Mouse (Mus musculus): ENCODE data around the gene Gm9922.

The Gm9922 gene

GRCm38 (mm10) chr14:101729237-101729971 lies at the start of gene Gm9922, which contains the start of gene Lmo7:
Gene Gm9922, minus strand, starts transcription at chr14:101729814.
Gene Lmo7, plus strand, starts transcription at chr14:101729957.
- DNase-seq: peak; percentile 66

GRCm38 (mm10) chr14:101778426-101778825 lies 48.8 kb upstream of the Gm9922 start:
- no peak for DNase-seq

GRCm38 (mm10) chr14:101777129-101777493 lies 47.5 kb upstream of the Gm9922 start:
- DNase-seq: no peak

DNA sequence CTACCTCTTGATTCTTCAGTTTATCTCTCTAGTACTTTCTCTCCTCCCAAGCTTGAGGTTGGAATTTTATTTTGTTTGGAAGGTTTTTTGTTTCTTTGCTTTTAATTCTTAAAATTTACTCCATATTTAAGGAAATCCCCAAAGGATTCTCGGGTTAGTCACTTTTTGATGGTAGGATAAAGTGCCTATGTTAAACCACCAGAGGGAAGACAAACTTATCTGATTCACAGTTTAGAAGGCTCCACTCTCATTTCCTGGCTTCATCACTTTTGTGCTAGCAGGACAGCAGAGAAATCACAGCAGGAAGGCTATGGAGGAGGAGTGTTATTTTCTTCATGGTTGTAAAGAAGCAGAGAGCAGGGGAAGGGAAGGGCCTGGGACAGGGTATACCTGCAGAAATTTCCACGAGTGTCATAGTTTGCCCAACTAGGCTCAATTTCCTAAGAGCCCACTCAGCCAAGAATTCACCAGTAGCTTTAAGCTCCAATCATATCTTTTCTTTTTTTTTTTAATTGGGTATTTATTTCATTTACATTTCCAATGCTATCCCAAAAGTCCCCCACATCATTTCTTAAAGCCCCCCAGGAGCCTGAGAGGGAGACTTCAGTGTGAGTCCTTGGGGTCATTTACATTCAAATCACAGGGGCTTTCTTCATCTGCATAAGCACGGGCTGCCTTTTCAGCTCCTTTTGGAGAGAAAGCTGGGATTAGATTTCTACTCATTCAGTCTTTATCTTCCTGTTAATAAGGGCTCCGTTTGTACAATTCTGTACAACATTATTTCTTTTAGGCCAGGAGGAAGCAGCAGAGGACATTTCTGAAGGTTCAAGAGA lies 46.9 kb upstream of the Gm9922 start:
- DNase-seq: no peak

GRCm38 (mm10) chr14:101774631-101775030 lies 45.0 kb upstream of the Gm9922 start:
- DNase-seq: peak; percentile 48

DNA sequence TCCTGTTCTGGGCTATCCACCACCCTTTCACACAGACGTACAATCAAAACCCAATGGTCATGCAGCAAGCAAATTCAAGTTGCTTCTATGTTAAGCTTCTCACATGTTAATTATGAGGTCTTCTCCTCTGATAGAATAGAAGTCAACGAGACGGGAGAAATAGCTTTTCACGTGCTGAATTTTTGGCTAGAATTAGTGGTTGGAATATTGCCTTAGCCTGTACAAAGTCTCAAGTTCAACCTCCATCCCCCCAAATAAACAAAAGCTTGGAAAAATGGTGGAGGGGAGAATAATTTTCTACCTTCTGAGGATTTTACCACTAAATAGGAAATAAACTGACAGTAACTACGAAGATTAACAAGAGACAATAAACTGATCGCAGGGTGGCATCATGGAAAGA lies 42.1 kb upstream of the Gm9922 start:
- DNase-seq: no peak

- DNase-seq: no peak
Measured at GRCm38 (mm10) chr14:101771336-101771735, 41.7 kb upstream of the Gm9922 start.

DNA sequence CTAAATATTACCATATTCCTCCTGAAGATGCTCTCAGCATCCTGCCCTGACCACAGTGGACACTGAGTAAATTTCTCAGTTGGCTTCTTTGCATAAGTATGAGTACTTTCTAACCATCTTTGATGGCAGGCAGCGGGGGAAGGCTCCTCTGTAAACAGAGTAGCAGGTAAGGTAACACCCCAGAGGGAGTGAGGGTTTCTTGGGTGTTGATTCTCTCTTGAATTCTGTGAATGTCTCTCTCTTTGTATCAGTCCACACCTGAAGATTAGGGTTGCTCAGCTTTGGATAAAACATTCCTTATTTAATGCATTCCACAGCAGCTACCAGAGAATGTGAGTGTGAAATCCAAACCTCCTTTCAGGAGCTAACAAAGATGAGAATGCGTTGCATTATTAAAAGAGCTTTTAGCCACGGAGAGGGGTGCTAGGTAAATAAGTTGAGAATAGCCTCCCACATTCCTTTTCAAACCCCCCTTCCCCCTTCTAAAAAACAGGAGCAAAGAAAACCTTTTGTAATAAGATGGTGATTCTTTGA lies 34.2 kb upstream of the Gm9922 start:
- no peak for DNase-seq

GRCm38 (mm10) chr14:101762267-101762666 lies 32.7 kb upstream of the Gm9922 start:
- DNase-seq: no peak

DNA sequence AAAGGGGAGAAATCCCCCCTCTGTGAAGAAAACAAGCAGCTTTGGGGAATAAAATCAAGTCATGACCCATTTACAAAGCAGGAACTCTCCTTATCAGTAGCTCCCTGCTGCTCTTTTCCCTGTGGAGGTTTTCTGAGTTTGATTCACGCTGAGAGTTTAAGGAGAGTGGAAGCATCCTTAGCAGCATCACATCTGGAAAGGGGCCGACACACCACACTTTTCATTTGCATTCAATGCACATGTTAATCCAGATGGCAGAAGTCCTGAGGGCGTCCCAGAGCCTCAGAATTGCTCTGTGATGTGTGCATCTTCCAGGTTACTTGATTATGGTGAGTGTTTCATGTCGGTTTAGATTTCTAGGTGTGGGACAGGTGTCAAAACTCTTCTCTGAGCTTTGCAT lies 25.8 kb upstream of the Gm9922 start:
- no peak for DNase-seq

DNA sequence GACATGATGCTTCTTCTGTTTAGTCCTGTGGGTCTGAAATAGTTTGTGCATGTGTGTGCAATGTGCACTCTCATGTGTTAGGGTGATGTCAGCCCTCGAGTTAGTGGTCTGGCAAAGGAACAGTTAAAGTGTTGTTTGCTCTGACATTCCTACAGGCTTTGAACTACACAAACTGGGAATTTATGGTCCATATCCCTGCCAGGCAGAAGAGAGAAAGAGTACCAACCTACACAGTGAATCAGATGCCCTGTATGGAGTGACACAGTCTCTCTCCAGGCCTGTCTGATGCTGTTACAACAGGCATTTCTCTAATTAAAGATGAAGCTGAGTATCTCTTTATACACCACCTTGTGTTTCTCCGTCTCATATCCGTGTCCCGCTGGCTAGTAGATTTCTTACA lies 21.3 kb upstream of the Gm9922 start:
- DNase-seq: no peak

DNA sequence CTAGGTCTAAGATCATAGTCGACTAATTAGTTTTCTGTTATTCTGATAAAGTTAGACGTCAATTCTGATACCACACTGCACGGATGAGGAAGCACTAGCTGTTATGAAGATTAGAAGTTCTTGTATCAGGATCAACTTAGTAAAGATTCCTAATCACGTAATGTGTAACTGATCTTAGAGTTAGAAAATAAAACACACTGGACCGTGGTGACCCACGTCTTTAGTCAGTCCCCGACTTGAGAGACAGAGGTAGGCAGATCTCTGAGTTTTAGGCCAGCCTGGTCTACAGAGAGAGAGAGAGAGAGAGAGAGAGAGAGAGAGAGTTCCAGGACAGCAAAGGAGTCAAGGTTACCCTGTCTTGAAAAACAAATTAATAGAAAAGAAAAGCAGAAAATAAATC lies 18.8 kb upstream of the Gm9922 start:
- no peak for DNase-seq

GRCm38 (mm10) chr14:101747811-101748210 lies 18.2 kb upstream of the Gm9922 start:
- no peak for DNase-seq

DNA sequence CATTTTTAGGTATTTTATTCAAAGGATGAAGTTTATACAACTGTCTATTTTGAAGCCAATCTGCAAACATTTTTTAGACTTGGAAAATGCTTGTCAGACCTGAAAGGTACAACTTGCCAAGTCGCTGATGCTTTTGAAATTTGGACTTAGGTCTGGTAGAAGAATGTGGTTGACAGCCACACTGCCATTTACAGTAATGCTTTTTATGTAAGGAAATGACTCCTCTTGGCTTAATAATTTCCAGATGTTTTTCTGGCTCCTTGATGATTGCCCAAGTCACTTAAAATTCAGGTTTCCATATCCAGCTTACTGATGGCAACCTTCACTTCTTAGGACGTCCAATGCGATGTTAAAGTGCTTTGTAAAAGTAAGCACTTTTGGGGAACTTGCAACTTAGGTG lies 17.0 kb upstream of the Gm9922 start:
- DNase-seq: no peak

- no peak for DNase-seq
Measured at GRCm38 (mm10) chr14:101737501-101737900, 7.9 kb upstream of the Gm9922 start.

DNA sequence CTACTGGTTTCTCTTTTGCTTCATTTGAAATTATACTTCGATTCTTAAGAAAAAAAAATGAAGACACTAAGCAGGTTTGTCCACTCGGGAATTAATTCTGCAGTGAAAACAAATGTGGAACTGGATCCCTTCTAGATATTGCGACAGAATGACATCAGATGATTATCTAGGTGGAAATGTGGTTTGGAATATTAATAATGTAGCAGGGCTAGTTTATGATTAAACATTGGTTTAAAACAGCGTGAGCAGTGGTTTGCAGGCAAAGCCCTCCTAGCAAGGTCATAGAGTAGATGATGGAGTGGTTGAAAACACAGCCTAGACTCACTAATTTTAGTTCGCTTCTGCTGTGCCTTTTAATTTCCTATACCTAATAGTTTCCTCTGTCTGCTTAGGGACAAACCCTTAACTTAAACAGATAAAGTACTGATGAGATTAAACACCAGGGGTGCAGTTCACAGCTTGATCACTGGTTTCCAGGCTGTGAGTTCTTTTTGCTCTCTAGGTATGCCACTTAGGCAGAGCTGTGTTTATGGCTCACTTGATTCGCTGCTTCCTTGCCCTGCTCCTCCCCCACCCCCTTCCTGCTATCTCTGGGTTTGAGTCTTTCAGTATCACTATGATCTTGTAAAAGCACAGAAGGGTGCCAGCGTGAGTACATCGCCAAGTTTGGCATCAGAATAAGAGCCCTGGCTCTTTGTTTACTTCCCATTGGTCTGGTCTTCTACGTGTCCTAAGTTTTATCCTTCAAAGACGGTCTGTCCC lies 4.1 kb upstream of the Gm9922 start:
- no peak for DNase-seq

DNA sequence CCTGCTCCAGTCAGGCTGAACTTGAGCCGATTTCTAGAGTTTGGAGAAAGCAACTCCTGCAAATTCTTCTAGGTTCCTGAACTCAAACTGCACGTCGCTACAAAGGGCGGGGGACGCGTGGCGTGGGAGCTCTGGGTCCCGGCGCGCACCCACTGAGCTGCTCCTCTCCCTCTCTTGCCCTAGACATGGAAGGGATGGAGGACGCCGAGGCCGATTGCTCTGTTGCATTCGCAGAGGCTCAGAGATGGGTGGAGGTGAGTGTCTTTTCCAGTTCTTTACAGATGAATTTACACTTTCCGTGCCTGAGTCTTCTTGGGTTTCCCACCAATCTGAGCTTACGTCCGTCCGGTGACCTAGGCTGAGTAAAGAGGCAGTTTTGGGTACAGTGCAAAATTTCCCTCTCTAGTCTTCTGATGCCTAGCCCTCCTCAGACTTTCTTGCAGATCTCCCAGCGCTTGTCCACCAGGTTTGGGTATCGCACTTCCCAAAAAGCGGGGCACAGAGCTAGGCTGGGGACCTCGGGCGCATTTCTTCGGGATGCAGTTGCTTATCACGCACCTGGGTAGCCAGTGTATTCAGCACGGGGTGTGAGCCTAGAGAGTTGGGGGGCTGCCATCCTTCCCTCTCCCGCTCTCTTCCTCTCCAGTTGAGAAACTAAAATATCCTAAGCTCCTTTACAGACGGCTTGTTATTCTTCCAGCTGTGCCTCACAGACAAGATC lies 518 bp upstream of the Gm9922 start:
- DNase-seq: no peak

GRCm38 (mm10) chr14:101714414-101714813 lies 15.2 kb downstream of the Gm9922 start:
- no peak for DNase-seq

- DNase-seq: no peak
Measured at GRCm38 (mm10) chr14:101707088-101707487, 22.5 kb downstream of the Gm9922 start.

GRCm38 (mm10) chr14:101704479-101704878 lies 25.1 kb downstream of the Gm9922 start:
- no peak for DNase-seq

DNA sequence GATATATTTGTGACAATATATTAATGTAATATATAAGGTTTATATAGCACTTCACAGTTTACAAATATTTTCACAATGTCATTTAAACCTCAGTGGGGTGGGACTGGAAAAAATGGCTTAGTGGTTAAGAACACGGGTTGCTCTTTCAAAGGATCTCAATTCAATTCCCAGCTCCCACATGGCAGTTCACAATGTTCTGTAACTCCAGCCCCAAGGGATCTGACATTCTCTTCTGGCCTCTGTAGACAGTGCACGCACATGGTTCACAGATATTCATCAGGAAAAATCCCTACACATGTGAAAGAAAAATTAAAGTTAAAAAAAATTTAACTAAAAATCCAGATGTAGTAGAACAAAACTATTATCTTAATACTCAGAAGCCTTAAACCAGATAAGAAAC lies 41.2 kb downstream of the Gm9922 start:
- no peak for DNase-seq

DNA sequence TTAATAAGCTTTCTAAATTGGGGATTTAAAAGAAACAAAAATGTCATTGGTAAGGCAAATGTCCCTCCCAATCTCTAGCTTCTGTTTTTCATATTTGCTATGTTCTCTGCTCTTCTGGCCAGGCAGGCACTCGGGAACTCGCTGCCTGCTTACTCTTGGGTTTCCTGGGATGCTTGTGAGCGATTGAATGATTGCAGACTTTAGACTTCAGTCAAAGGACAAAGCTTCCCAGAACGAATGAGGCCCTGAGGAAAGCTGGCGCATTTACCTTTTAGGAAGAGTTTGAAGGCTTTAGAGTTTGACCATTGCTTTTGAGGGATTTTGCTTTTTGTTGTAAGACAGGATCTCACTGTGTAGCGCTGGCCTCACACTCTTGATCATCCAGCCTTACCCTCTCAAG lies 41.9 kb downstream of the Gm9922 start:
- no peak for DNase-seq
